Mouse (Mus musculus) ES-Bruce4 (cell line): ENCODE results near the gene Nos3.

Experiments used
- CTCF ChIP-seq: IDR thresholded peaks from one replicate; pipeline ENCODE4 v1.8.1; 2011; ENCODE audit warnings: low read depth, low read length
- POLR2A ChIP-seq: IDR thresholded peaks from one replicate; pipeline ENCODE4 v1.8.1; 2011; ENCODE audit warnings: low read length; ENCODE audit not compliant: insufficient read depth

DNA sequence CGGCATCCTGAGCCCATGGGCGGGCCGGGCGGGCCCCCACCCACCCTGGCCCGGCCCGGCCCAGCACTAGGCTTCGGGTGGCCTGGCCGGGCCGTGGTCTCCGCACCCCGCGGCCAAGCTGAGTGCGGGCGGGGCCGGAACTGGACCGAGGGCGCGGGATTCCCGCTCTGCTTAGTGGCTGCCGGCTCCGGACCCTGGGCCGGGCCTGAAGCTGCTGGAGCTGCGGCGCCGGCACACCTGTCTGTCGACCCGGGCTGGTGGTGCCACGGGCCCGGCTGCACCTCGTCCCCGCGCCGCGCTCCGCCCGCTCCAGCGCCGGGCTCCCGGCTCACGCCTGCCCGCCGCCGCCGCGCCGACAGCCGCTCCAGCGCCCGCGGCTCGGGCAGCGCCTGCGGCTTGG, 13.3 kb upstream of the Nos3 start, which contains the start of gene Kcnh2:
- TF ChIP-seq CTCF = no peak
- TF ChIP-seq POLR2A = no peak
